18 mouse cellular contexts compared by ENCODE assay signal in genomic region chr2:105685651-105686050, GRCm38 (mm10). TPM values are rescaled to one million over a fixed set of nuclear protein-coding genes. Genes with fewer than 3 reads are reported as not detected.
DNase-seq lines count a peak whose midpoint lies in the region; ATAC-seq and TF ChIP-seq lines count a peak whose summit lies in the region.
"Had no signal": no experiment of that assay in that cellular context is flagged by ENCODE, and none has a peak within 500 bp of the region (broad histone marks: within the 10 kb centered on the region; RNA-seq: fewer than 3 reads in every experiment).

No protein-coding gene starts in this region.

- no peak overlapping the region for H3K27ac ChIP-seq in neural tube, embryonic 15.5 days (replicated peaks)
- peak overlapping the region; percentile 70; the same call in 1 of the 2 replicates for H3K27ac ChIP-seq in forebrain, embryonic 14.5 days (ENCODE audit: low read depth, low read length)
- no peak overlapping the region for H3K27ac ChIP-seq in stomach, postnatal 0 days (replicated peaks)
- H3K27ac ChIP-seq: embryonic facial prominence, embryonic 15.5 days; limb, embryonic 10.5 days; liver, embryonic 13.5 days had no signal

- H3K9me3 ChIP-seq in neural tube, embryonic 15.5 days (replicated peaks), result no peaks in the 10 kb centered on the region
- no peaks in the 10 kb centered on the region for H3K9me3 ChIP-seq in forebrain, embryonic 14.5 days (replicated peaks; ENCODE audit: control insufficient read depth, low read length)
- H3K9me3 ChIP-seq in stomach, postnatal 0 days (ENCODE audit: control insufficient read depth, low read length), result no peaks in the 10 kb centered on the region
- H3K9me3 ChIP-seq: embryonic facial prominence, embryonic 15.5 days; limb, embryonic 10.5 days; liver, embryonic 13.5 days had no signal

- H3K4me3 ChIP-seq in neural tube, embryonic 15.5 days (replicated peaks), result no peak overlapping the region
- 0 out of 2 replicates have a peak overlapping the region, but pooled peaks have one; percentile 4 for H3K4me3 ChIP-seq in forebrain, embryonic 14.5 days (ENCODE audit: low read depth, low read length)
- H3K4me3 ChIP-seq in stomach, postnatal 0 days (ENCODE audit: low read depth, low read length), result no peak overlapping the region
- H3K4me3 ChIP-seq: embryonic facial prominence, embryonic 15.5 days; limb, embryonic 10.5 days; liver, embryonic 13.5 days had no signal

- no peaks in the 10 kb centered on the region for H3K36me3 ChIP-seq in neural tube, embryonic 15.5 days
- peaks cover 18% of the 10 kb centered on the region; the same call in 1 of the 2 replicates for H3K36me3 ChIP-seq in forebrain, embryonic 14.5 days (ENCODE audit: control insufficient read depth, insufficient read depth, low read length)
- no peaks in the 10 kb centered on the region for H3K36me3 ChIP-seq in stomach, postnatal 0 days (ENCODE audit: control insufficient read depth, insufficient read depth, low read length)
- H3K36me3 ChIP-seq: embryonic facial prominence, embryonic 15.5 days; limb, embryonic 10.5 days; liver, embryonic 13.5 days had no signal

- peak; percentile 5 for DNase-seq in embryo, embryonic 11 days
- no peak for DNase-seq in embryo, embryonic 10 days (ENCODE audit: low spot score)
- peak; percentile 39 for DNase-seq in neural tube, embryonic 10.5 days (ENCODE audit: extremely low spot score, low spot score)
- no peak for DNase-seq in forebrain, embryonic 14.5 days (ENCODE audit: low spot score)
- peak; percentile 11 for DNase-seq in stomach, postnatal 0 days (ENCODE audit: low spot score)
- no peak for DNase-seq in T-cell, adult 2 months (ENCODE audit: low spot score)
- DNase-seq in lung, postnatal 36 days, result no peak
- DNase-seq: adrenal gland, postnatal 14 days; B cell, adult 2 months; kidney, postnatal 14 days; liver, embryonic 13.5 days had no signal

- 39% methylated on average over 11 of the region's 11 CpGs for WGBS in neural tube, embryonic 15.5 days
- WGBS in forebrain, embryonic 14.5 days, result 57% methylated on average over 11 of the region's 11 CpGs
- 3% methylated on average over 11 of the region's 11 CpGs for WGBS in stomach, postnatal 0 days

- peaks cover 84% of the 10 kb centered on the region for H3K27me3 ChIP-seq in neural tube, embryonic 15.5 days (replicated peaks)
- H3K27me3 ChIP-seq in forebrain, embryonic 14.5 days (replicated peaks; ENCODE audit: control insufficient read depth, insufficient read depth, low read length), result peaks cover 22% of the 10 kb centered on the region
- H3K27me3 ChIP-seq in stomach, postnatal 0 days (ENCODE audit: control insufficient read depth, insufficient read depth, low read length), result peaks cover 26% of the 10 kb centered on the region

- ATAC-seq in neural tube, embryonic 15.5 days (ENCODE audit: low FRiP score), result no peak
- no peak for ATAC-seq in forebrain, embryonic 14.5 days
- ATAC-seq in stomach, postnatal 0 days (ENCODE audit: low FRiP score, low TSS enrichment), result no peak
- ATAC-seq: intestine, embryonic 16.5 days; lung, postnatal 0 days had no signal

- peaks cover 45% of the 10 kb centered on the region for H3K4me1 ChIP-seq in neural tube, embryonic 15.5 days
- H3K4me1 ChIP-seq in forebrain, embryonic 14.5 days (ENCODE audit: control insufficient read depth, insufficient read depth, low read length), result peaks cover 50% of the 10 kb centered on the region
- H3K4me1 ChIP-seq in stomach, postnatal 0 days (replicated peaks; ENCODE audit: control insufficient read depth, insufficient read depth), result no peaks in the 10 kb centered on the region

- no peak overlapping the region for H3K9ac ChIP-seq in neural tube, embryonic 15.5 days (replicated peaks)
- peak overlapping the region; percentile 43; the same call in 1 of the 2 replicates for H3K9ac ChIP-seq in forebrain, embryonic 14.5 days (ENCODE audit: low read length)
- H3K9ac ChIP-seq in stomach, postnatal 0 days (ENCODE audit: low read length), result no peak overlapping the region
- H3K9ac ChIP-seq: embryonic facial prominence, embryonic 15.5 days; liver, embryonic 13.5 days had no signal

- TF ChIP-seq EP300 in stomach, postnatal 0 days (optimal IDR thresholded peaks at IDR 0.05), result no peak

- no peak for TF ChIP-seq CTCF in stomach, postnatal 0 days (IDR thresholded peaks at IDR 0.05; ENCODE audit: low read depth)

- no peak overlapping the region for H3K4me2 ChIP-seq in neural tube, embryonic 15.5 days
- peak overlapping the region; percentile 49 for H3K4me2 ChIP-seq in forebrain, embryonic 14.5 days (ENCODE audit: low read length)
- H3K4me2 ChIP-seq in stomach, postnatal 0 days (replicated peaks; ENCODE audit: low read depth), result no peak overlapping the region
- H3K4me2 ChIP-seq: embryonic facial prominence, embryonic 15.5 days; liver, embryonic 13.5 days had no signal

RNA-seq across cellular contexts. Expression of gene Pax6, which starts 17.0 kb away (rescaled TPM):
- 9.4 and 11.4 TPM in 2 replicates for polyA plus RNA-seq in neural tube, embryonic 15.5 days (2015; fragmentation: Nextera tagmentation; extraction: Ambion mirVana)
- polyA plus RNA-seq in forebrain, embryonic 14.5 days (2014; fragmentation: Nextera tagmentation; extraction: Ambion mirVana), result 44.5 and 51.8 TPM in 2 replicates
- polyA plus RNA-seq in stomach, postnatal 0 days (2015; fragmentation: Nextera tagmentation; extraction: Ambion mirVana), result 0.63 and 0.67 TPM in 2 replicates
- polyA plus RNA-seq: heart, embryonic 16.5 days; lung, postnatal 0 days; thymus, postnatal 0 days had no signal

Comparison
In these comparisons a context has a peak if more than half of its experiments do, and no peak if none do; other contexts are left out.
1. DNase-seq: peak in embryo, embryonic 11 days (single experiment), neural tube, embryonic 10.5 days (single experiment) and stomach, postnatal 0 days (single experiment); none in embryo, embryonic 10 days (single experiment), forebrain, embryonic 14.5 days (single experiment), T-cell, adult 2 months (single experiment) and lung, postnatal 36 days (single experiment).